Mouse (Mus musculus) liver, embryonic 16.5 days (tissue): ENCODE data around the gene Gabra1. TPM values are rescaled to one million over a fixed set of nuclear protein-coding genes. Genes with fewer than 3 reads are reported as not detected.

Source experiments
- ATAC-seq: fragments of 200-750 bp; cut with Nextera tagmentation; 2 replicates; pipeline ENCODE4 v1.8.0; 2017; ENCODE audit warnings: low read depth, mild to moderate bottlenecking, moderate number of reproducible peaks, moderate library complexity
- H3K27ac ChIP-seq: fragments of 300-500 bp; sonication (generic); 2 replicates; pipeline ENCODE4 v1.5.1; 2014; ENCODE audit warnings: mild to moderate bottlenecking, low read length
- H3K27me3 ChIP-seq: fragments of 300-500 bp; sonication (generic); 2 replicates; pipeline ENCODE4 v1.6.1; 2014; ENCODE audit warnings: low read depth, low read length, mixed read lengths; ENCODE audit not compliant: control insufficient read depth, insufficient read depth
- H3K36me3 ChIP-seq: fragments of 300-500 bp; sonication (generic); 2 replicates; pipeline ENCODE4 v1.6.1; 2014; ENCODE audit warnings: mild to moderate bottlenecking; ENCODE audit not compliant: control insufficient read depth, insufficient read depth
- H3K4me1 ChIP-seq: fragments of 300-500 bp; sonication (generic); 2 replicates; pipeline ENCODE4 v1.6.1; 2014; ENCODE audit warnings: low read depth, low read length, mixed read lengths; ENCODE audit not compliant: control insufficient read depth
- H3K4me2 ChIP-seq: fragments of 300-500 bp; sonication (generic); 2 replicates; pipeline ENCODE4 v1.6.1; 2014; ENCODE audit warnings: low read depth, low read length, mixed read lengths
- H3K4me3 ChIP-seq: fragments of 300-500 bp; sonication (generic); 2 replicates; pipeline ENCODE4 v1.5.1; 2014; ENCODE audit warnings: low read depth, mild to moderate bottlenecking, low read length
- H3K9ac ChIP-seq: fragments of 300-500 bp; sonication (generic); 2 replicates; pipeline ENCODE4 v1.6.1; 2014; ENCODE audit warnings: low read depth, low read length
- H3K9me3 ChIP-seq: fragments of 300-500 bp; sonication (generic); replicated peaks from 2 replicates; pipeline ENCODE4 v1.6.1; 2016; ENCODE audit warnings: low read length; ENCODE audit not compliant: control insufficient read depth
- WGBS: fragments of 180-500 bp; shearing (Covaris S2); extraction: QIAGEN DNeasy Blood & Tissue Kit; methylation state at CpG from one replicate; pipeline ENCODE4 v1.1.7; 2014; ENCODE audit not compliant: insufficient replicate concordance; 5-methylcytosine and 5-hydroxymethylcytosine counted together
- polyA plus RNA-seq: library from polyadenylated mRNA; unstranded; fragments of >200 nt; fragmentation: Nextera tagmentation; extraction: Ambion mirVana; gene quantifications from 2 replicates; pipeline ENCODE4 v1.2.1, GENCODE M21; 2015

The Gabra1 gene
- polyA plus RNA-seq, 1 experiment from 2014 or later: 0.14 TPM

GRCm38 (mm10) chr11:42095556-42095955, 87.2 kb downstream of the Gabra1 start:
- Histone ChIP-seq H3K9me3 (no peaks in the 10 kb centered on the region), H3K27me3 (no peaks in the 10 kb centered on the region), H3K9ac (no peak overlapping the region), H3K4me2 (no peak overlapping the region), H3K4me3 (no peak overlapping the region), H3K36me3 (no peaks in the 10 kb centered on the region), H3K4me1 (no peaks in the 10 kb centered on the region), H3K27ac (no peak overlapping the region)
- WGBS: 54% methylated on average over 2 of the region's 2 CpGs
- no peak for ATAC-seq

Other genes with a start within 250 kb of the Gabra1 start
- not detected in 2 replicates for gene Gabrg2, start 182.1 kb downstream of the Gabra1 start, polyA plus RNA-seq
- not detected in 2 replicates for gene Gabra6, start 138.1 kb upstream of the Gabra1 start, polyA plus RNA-seq
- 0.04 TPM in 1 of 2 replicates, not detected in the other for gene Gabrb2, start 236.8 kb upstream of the Gabra1 start, polyA plus RNA-seq